Mouse (Mus musculus) kidney, postnatal 25 days (tissue): ENCODE measurements at regions not wholly inside any gene's neighbourhood (a gene's known extent, or its start where the extent isn't known, plus 50 kb on each side); places are given as distances from the start of the nearest gene placed in this dataset.
"Not testable (repeated sequence)": the region's sequence is repeated elsewhere in the genome, so short reads cannot be mapped to it uniquely, and the experiment has no call there.

Experiments used
- DNase-seq, 2 experiments: peaks; one replicate each; pipeline ENCODE4 v3.0.0; 2021; ENCODE audit warnings: mixed read lengths in 2 of 2

DNA sequence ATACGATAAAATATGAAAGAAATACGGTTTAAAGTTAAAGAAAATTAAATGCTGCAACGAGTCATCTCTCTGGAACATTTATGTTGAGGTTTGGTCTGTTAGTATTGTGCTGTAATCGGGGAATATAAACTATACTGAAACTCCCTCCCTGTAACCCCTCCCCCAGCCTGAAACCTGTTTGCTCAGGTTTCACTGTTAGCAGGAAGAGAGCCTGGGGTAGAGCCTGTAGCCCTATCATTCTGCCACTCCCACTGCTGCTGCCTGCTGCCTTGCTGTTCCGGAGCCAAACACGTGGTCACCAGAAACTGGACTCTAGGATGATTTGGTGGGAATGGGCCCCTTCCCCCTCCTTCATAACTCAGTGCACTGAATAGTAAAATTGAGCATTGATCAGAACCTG, 127.3 kb upstream of the Tram1l1 start:
- DNase-seq = not testable (repeated sequence)

DNA sequence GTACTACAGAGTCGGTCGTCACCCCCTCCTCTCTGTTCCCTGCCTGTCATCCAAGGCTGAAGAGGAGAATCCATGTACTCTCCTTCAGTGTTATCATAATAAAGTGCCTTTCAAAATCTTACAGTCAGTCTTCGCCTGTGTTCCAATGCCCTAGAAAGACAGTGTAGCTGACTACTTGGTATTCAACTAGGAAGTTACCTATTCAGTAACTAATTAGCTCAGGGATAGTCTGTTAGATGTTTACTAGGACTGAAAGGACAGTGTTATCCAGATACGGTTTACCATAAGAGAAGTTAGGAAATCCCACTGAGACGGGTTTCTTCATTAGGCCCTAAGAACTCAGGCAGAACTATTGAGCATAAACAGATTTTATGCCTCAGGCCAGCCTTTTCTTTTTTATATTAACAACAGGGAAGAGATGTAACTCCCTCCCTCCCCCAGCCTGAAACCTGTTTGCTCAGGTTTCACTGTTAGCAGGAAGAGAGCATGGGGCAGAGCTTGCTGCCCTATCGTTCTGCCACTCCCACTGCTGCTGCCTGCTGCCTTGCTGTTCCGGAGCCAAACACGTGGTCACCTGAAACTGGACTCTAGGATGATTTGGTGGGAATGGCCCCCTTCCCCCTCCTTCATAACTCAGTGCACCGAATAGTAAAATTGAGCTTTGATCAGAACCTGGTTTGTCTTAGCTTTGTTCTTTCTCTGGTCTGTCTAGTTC, 120.3 kb upstream of the Tram1l1 start:
- DNase-seq = peak; percentile 35 to 76

DNA sequence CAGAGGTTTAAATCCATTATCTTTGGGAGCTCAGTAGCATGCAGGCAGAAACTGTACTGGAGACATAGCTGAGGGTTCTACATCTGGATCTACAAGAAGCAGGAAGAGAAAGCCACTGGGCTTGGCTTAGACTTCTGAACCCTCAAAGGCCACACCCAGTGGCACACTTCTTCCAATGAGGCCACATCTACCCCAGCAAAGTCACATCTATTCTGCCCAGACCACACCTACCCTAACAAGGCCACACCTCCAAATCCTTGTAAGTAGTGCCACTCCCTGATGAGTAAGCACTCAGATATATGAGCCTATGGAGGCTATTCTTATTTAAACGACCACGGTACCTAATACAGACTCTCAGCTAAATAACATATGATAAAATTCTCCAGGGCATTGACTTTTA, 103.5 kb upstream of the Tram1l1 start:
- no peak for DNase-seq

DNA sequence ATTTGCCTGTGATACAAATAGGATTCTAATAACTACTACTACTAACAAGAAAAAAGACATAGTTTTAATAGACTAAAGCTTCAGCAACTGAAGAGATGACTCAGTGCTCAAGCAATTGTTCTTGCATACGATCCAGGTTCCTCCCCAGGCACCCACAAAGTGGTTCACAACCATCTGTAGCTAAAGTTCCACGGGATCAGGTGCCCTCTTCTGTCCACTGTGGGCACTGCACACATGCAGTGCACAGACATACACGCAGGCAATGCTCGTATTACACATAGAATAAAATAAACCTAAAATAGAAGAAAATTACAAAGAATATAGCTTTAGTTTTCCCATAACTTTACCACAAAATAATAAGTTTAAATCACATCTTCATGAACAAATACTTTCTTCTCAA, 94.7 kb upstream of the Tram1l1 start:
- DNase-seq = no peak

DNA sequence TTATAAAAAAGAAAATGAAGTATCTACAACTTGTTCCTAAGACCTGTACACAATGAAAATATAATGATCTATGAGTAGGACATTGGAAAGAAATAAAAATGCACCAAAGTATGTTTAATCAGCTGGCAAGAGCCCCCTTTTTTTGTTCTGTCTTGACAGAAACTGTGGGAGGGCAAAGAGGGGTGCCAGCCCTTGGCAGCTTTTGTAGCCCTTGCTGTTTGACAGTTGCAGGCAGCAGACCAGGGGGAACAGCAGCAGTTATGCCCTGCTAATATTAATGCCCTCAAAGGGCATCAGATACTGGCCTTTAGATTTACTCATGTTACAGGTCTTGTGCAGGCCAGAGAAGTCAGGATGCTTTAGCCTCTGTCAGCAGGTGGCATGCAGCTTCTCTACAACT, 93.0 kb upstream of the Tram1l1 start:
- no peak for DNase-seq

DNA sequence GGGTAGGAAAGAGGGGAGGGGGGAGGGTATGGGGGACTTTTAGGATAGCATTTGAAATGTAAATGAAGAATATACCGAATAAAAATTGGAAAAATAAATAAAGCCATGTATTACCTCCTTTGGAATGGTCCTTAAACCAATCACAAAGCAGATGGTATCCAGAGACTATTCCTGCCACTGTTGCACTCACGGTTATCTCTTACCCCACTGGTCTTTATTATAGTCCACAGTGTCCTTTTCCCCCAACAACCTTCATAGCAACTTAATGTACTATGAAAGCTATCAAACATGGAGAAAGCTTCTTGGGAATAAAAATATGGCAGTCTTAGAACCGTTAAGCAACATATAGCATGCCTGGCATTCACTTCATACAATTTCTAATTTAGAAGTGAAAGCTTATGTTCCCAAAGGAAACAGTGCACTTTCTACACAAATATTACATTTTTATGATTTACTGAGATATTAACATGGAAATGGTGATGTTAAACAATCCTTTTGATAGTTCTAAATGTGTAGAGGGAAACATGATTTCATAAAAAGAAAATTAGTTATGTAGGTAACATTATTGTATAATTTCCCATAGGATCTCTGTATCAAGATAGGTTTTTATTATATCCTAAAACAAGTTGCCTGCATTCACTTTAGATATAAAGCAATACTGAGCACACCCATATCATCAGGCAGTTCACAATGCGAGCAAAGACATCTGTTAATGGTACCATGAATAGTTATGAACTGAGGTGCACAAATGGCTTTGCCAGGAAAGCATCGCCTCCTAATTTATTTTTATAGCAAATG, 79.5 kb upstream of the Tram1l1 start:
- no peak for DNase-seq

DNA sequence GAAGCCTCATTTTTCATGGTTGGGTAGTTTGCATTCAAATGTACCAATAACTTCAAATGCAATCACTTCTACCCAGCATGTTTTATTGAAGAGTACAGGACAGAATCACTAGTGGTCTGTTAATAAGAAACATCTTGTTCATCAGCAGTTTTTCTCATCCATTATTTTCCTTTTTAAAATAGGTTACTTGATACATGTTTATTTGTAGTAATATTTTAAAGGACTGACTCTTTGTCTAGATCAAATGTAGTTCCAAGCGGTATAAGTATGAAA, 79.0 kb upstream of the Tram1l1 start:
- no peak for DNase-seq

DNA sequence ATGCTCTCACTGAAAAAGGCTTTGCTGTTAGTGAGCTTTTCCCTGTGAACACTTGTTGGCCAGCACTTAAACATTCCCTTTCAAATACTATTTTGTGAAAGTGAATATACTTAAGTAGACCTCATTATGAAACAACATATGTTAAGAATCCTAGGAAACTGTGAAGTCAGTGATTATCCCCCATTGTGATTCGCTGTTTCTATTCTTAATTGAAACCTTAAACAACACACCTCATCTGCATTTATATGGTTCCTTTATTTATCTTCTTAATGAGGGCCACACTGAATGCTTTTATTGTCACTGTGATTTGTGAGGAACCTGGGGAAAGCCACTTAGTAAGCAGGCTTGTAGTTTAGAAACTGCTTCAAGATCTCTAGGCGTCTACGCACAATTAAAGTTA, 58.5 kb upstream of the Tram1l1 start:
- no peak for DNase-seq

DNA sequence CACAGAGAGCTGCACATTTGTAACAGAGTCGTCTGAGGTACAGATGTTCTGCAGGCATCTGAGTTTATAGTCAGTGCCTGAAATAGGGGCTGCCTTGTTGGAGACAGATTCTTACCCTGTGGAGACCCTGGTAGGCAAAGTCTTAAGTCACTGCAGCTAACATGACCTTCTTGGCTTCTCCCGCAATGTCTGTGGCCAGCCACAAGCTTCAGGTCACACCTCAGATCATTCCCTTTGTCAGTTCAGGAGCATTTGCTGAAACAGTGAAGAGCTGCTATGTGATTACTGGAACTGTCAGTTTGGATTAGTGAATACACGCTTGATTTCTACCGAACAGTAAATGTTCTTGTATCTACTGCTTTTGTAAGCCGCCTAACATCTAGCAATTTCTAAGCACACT, 53.8 kb upstream of the Tram1l1 start:
- no peak for DNase-seq

DNA sequence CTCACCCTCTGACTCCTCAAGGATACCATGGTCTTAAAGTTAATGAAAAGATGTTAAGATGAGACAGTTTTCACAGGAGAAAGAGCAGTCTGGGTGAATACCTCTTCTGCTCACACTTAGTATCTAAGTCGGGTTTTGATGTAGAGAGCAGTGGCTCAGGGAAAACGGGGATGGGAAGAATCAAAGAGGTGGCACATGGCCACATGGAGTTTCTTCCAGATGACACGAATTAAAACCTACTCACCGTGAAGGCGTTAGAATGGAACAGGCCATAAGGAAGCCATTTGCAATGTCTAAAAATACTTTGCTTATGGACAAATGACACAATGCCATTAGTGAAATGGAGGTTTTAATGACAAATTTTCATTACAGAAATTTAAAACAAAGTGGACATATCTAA, 50.1 kb upstream of the Tram1l1 start:
- no peak for DNase-seq
